Mouse (Mus musculus): ENCODE measurements around the gene Gpr149. TPM values are rescaled to one million over a fixed set of nuclear protein-coding genes. Genes with fewer than 3 reads are reported as not detected.

The Gpr149 gene
- not detected for total RNA-seq (2021)
- long read RNA-seq, experiment 1, result 0 reads
- long read RNA-seq, experiment 2, result 0 reads

- DNase-seq, result no peak
Observed at GRCm38 (mm10) chr3:62604973-62605372, at the start of gene Gpr149. Gpr149 (minus strand) TSS chr3:62605140.

GRCm38 (mm10) chr3:62650551-62650950, 45.6 kb upstream of the Gpr149 start:
- no peak for DNase-seq

GRCm38 (mm10) chr3:62610861-62611260, 5.9 kb upstream of the Gpr149 start:
- no peak for DNase-seq

- DNase-seq, result no peak
Observed at GRCm38 (mm10) chr3:62605931-62606330, 991 bp upstream of the Gpr149 start.

GRCm38 (mm10) chr3:62604047-62604391, 921 bp downstream of the Gpr149 start:
- DNase-seq, result no peak

GRCm38 (mm10) chr3:62603231-62604046, 1.5 kb downstream of the Gpr149 start:
- DNase-seq, result no peak

GRCm38 (mm10) chr3:62602466-62602865, 2.5 kb downstream of the Gpr149 start:
- no peak for DNase-seq

GRCm38 (mm10) chr3:62594842-62595241, 10.1 kb downstream of the Gpr149 start:
- DNase-seq, result no peak

GRCm38 (mm10) chr3:62585072-62585471, 19.9 kb downstream of the Gpr149 start:
- DNase-seq, result no peak

GRCm38 (mm10) chr3:62527593-62527992, 77.3 kb downstream of the Gpr149 start:
- no peak for DNase-seq

- no peak for DNase-seq
Observed at GRCm38 (mm10) chr3:62527160-62527559, 77.8 kb downstream of the Gpr149 start.

- no peak for DNase-seq
Observed at GRCm38 (mm10) chr3:62507206-62507647, 97.7 kb downstream of the Gpr149 start.

- DNase-seq, result peak; percentile 93
Observed at GRCm38 (mm10) chr3:62506488-62507205, 98.3 kb downstream of the Gpr149 start, which contains the start of gene Dhx36. Dhx36 (minus strand) TSS chr3:62507004.

GRCm38 (mm10) chr3:62505166-62505900, 99.6 kb downstream of the Gpr149 start:
- no peak for DNase-seq

- no peak for DNase-seq
Observed at GRCm38 (mm10) chr3:62499327-62499726, 105.6 kb downstream of the Gpr149 start.

- no peak for DNase-seq
Observed at GRCm38 (mm10) chr3:62492568-62492967, 112.4 kb downstream of the Gpr149 start.

- no peak for DNase-seq
Observed at GRCm38 (mm10) chr3:62484340-62484739, 120.6 kb downstream of the Gpr149 start.

Other genes with a start within 250 kb of the Gpr149 start
- gene Dhx36, start 98.1 kb downstream of the Gpr149 start, total RNA-seq (2021), result 10 to 100 TPM; 12.7 TPM

Data from gastrocnemius, postnatal 25 days (tissue).